Mouse (Mus musculus) heart, embryonic 12.5 days (tissue): ENCODE data around the gene Scin. TPM values are rescaled to one million over a fixed set of nuclear protein-coding genes. Genes with fewer than 3 reads are reported as not detected.

ENCODE experiments used
- ATAC-seq: fragments of 200-750 bp; cut with Nextera tagmentation; 2 replicates; pipeline ENCODE4 v1.8.0; 2017; ENCODE audit warnings: moderate TSS enrichment, moderate library complexity; ENCODE audit not compliant: insufficient number of reproducible peaks, low FRiP score
- H3K27ac ChIP-seq: fragments of 300-500 bp; sonication (generic); 2 replicates; pipeline ENCODE4 v1.5.1; 2016; ENCODE audit warnings: mild to moderate bottlenecking, moderate library complexity; ENCODE audit not compliant: poor library complexity, severe bottlenecking
- H3K27me3 ChIP-seq: fragments of 300-500 bp; sonication (generic); replicated peaks from 2 replicates; pipeline ENCODE4 v1.6.1; 2016; ENCODE audit warnings: mild to moderate bottlenecking, moderate library complexity
- H3K36me3 ChIP-seq: fragments of 300-500 bp; sonication (generic); 2 replicates; pipeline ENCODE4 v1.6.1; 2016; ENCODE audit warnings: mild to moderate bottlenecking, moderate library complexity
- H3K4me1 ChIP-seq: fragments of 300-500 bp; sonication (generic); replicated peaks from 2 replicates; pipeline ENCODE4 v1.6.1; 2016; ENCODE audit warnings: mild to moderate bottlenecking
- H3K4me2 ChIP-seq: fragments of 300-500 bp; sonication (generic); 2 replicates; pipeline ENCODE4 v1.6.1; 2016; ENCODE audit warnings: mild to moderate bottlenecking, moderate library complexity
- H3K4me3 ChIP-seq: fragments of 300-500 bp; sonication (generic); 2 replicates; pipeline ENCODE4 v1.5.1; 2016; ENCODE audit warnings: mild to moderate bottlenecking
- H3K9ac ChIP-seq: fragments of 300-500 bp; sonication (generic); 2 replicates; pipeline ENCODE4 v1.6.1; 2016; ENCODE audit warnings: mild to moderate bottlenecking, moderate library complexity
- H3K9me3 ChIP-seq: fragments of 300-500 bp; sonication (generic); replicated peaks from 2 replicates; pipeline ENCODE4 v1.6.1; 2016; ENCODE audit warnings: mild to moderate bottlenecking, moderate library complexity
- WGBS: fragments of 180-500 bp; shearing (Covaris S2); methylation state at CpG from one replicate; pipeline ENCODE4 v1.1.7; 2016; 5-methylcytosine and 5-hydroxymethylcytosine counted together
- polyA plus RNA-seq: library from polyadenylated mRNA; unstranded; fragments of >200 nt; fragmentation: Nextera tagmentation; extraction: Ambion mirVana; gene quantifications from 2 replicates; pipeline ENCODE4 v1.2.1, GENCODE M21; 2016

Scin gene
- polyA plus RNA-seq, 1 experiment from 2014 or later: 2.7 TPM

DNA sequence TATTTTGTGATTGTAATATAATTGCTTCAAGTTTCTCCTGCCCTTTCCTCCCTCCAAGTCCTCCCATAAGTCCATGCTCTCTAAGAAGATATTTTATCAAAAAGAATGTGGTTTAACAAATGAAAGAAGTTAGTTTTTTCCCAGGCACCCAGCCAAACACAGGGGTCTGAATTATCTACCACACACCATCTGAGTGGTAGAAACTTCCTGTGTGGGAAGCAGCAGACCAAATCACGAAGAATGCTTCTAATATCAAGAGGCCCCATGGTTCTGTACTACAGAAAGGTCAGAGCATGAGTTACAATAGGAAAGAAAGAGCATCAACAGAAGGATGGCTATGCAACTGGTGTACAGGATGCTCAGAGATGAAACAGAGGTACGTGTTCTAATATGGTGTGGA is 25.9 kb downstream of the Scin start:
- WGBS: 48% methylated on average over 2 of the region's 2 CpGs
- H3K4me2 ChIP-seq: no peak overlapping the region
- peaks cover 4% of the 10 kb centered on the region for H3K4me1 ChIP-seq
- H3K9ac ChIP-seq: no peak overlapping the region
- no peaks in the 10 kb centered on the region for H3K9me3 ChIP-seq
- no peaks in the 10 kb centered on the region for H3K36me3 ChIP-seq
- ATAC-seq: no peak
- H3K27ac ChIP-seq: no peak overlapping the region
- no peaks in the 10 kb centered on the region for H3K27me3 ChIP-seq
- no peak overlapping the region for H3K4me3 ChIP-seq

GRCm38 (mm10) chr12:40106874-40107273 is 27.2 kb downstream of the Scin start:
- H3K27me3 ChIP-seq: no peaks in the 10 kb centered on the region
- H3K9ac ChIP-seq: no peak overlapping the region
- no peaks in the 10 kb centered on the region for H3K36me3 ChIP-seq
- no peak for ATAC-seq
- no peak overlapping the region for H3K27ac ChIP-seq
- no peak overlapping the region for H3K4me3 ChIP-seq
- H3K4me1 ChIP-seq: peaks cover 4% of the 10 kb centered on the region
- 48% methylated on average over 5 of the region's 5 CpGs for WGBS
- H3K4me2 ChIP-seq: no peak overlapping the region
- H3K9me3 ChIP-seq: no peaks in the 10 kb centered on the region

DNA sequence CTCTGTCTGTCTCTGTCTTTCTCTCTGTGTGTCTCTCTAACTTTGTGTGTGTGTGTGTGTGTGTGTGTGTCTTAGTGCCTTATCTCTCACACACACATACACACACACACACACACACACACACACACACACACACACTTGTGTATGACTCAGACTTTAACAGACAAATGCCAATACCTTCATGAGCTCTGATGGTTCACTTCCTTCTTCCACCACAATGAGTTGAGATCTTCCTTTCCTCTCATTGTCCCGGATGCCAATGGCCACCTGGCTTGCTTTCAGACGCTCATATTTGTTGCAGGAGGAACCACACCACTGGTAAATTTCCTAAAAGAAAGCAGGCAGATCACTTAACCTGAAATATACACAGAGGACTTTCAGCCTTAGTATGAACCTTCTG is 29.3 kb downstream of the Scin start:
- Histone ChIP-seq H3K4me3 (no peak overlapping the region), H3K27me3 (no peaks in the 10 kb centered on the region), H3K27ac (no peak overlapping the region), H3K36me3 (no peaks in the 10 kb centered on the region), H3K9ac (no peak overlapping the region), H3K9me3 (no peaks in the 10 kb centered on the region), H3K4me1 (peaks cover 4% of the 10 kb centered on the region), H3K4me2 (no peak overlapping the region)
- ATAC-seq: no peak
- WGBS: 54% methylated on average over 2 of the region's 2 CpGs

DNA sequence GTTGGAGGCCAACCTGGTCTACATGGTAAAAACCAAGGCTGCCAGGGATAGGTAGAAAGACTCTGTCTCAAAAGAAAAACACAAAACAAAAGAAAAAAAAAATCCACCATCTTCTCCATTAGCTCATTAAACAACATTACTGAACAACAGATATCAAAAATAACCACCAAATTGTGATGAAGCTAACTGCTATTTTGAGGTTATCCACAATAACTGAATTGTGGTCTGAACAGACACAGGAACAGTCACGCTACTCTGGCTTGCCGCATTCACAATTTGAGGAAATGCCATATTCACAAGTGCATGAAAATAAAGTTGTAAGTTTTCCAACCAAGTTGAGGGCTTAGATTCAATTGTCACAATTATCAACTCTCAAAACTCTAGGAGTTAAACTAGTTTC is 31.7 kb downstream of the Scin start:
- no peak overlapping the region for H3K27ac ChIP-seq
- H3K9me3 ChIP-seq: no peaks in the 10 kb centered on the region
- no peak for ATAC-seq
- 94% methylated on average over 2 of the region's 2 CpGs for WGBS
- no peak overlapping the region for H3K4me3 ChIP-seq
- H3K9ac ChIP-seq: no peak overlapping the region
- no peaks in the 10 kb centered on the region for H3K27me3 ChIP-seq
- H3K4me1 ChIP-seq: peaks cover 4% of the 10 kb centered on the region
- no peaks in the 10 kb centered on the region for H3K36me3 ChIP-seq
- no peak overlapping the region for H3K4me2 ChIP-seq

- no peaks in the 10 kb centered on the region for H3K36me3 ChIP-seq
- no peak overlapping the region for H3K27ac ChIP-seq
- H3K4me2 ChIP-seq: no peak overlapping the region
- no peak overlapping the region for H3K4me3 ChIP-seq
- no peak overlapping the region for H3K9ac ChIP-seq
- WGBS: 43% methylated on average over 2 of the region's 2 CpGs
- H3K9me3 ChIP-seq: no peaks in the 10 kb centered on the region
- no peaks in the 10 kb centered on the region for H3K27me3 ChIP-seq
- no peaks in the 10 kb centered on the region for H3K4me1 ChIP-seq
- no peak for ATAC-seq
Observed at GRCm38 (mm10) chr12:40099407-40099806, 34.6 kb downstream of the Scin start.

GRCm38 (mm10) chr12:40097449-40097848 is 36.6 kb downstream of the Scin start:
- Histone ChIP-seq H3K9ac (no peak overlapping the region), H3K27me3 (no peaks in the 10 kb centered on the region), H3K27ac (no peak overlapping the region), H3K9me3 (no peaks in the 10 kb centered on the region), H3K4me1 (no peaks in the 10 kb centered on the region), H3K4me3 (no peak overlapping the region), H3K4me2 (no peak overlapping the region), H3K36me3 (no peaks in the 10 kb centered on the region)
- WGBS: 90% methylated on average over 4 of the region's 4 CpGs
- no peak for ATAC-seq

DNA sequence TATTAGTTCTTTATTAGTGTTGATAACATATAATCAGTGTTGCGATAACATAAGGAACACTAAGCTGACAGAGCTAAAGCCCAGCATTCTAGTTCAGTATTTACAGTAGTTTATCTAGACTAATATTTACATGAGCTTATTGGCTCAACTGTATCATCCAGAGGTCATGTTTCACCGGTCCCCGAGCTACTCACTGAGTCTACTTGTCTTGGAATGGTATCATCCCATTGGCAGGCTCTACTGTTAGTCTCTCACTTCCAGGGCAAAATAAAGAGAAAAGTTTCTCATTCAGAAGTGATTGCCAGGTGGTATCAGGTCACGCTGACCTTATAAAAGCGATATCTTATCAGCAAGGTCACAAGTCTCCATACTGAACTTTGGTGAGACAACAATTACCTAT is 37.0 kb downstream of the Scin start:
- no peak overlapping the region for H3K4me2 ChIP-seq
- no peaks in the 10 kb centered on the region for H3K9me3 ChIP-seq
- WGBS: 79% methylated on average over 5 of the region's 5 CpGs
- H3K36me3 ChIP-seq: no peaks in the 10 kb centered on the region
- no peak for ATAC-seq
- H3K4me3 ChIP-seq: no peak overlapping the region
- no peaks in the 10 kb centered on the region for H3K4me1 ChIP-seq
- H3K27me3 ChIP-seq: no peaks in the 10 kb centered on the region
- H3K27ac ChIP-seq: no peak overlapping the region
- no peak overlapping the region for H3K9ac ChIP-seq

GRCm38 (mm10) chr12:40096453-40096852 is 37.6 kb downstream of the Scin start:
- no peaks in the 10 kb centered on the region for H3K27me3 ChIP-seq
- no peaks in the 10 kb centered on the region for H3K4me1 ChIP-seq
- H3K27ac ChIP-seq: no peak overlapping the region
- no peak overlapping the region for H3K4me3 ChIP-seq
- H3K9me3 ChIP-seq: no peaks in the 10 kb centered on the region
- no peak for ATAC-seq
- H3K9ac ChIP-seq: no peak overlapping the region
- no peaks in the 10 kb centered on the region for H3K36me3 ChIP-seq
- no peak overlapping the region for H3K4me2 ChIP-seq
- 73% methylated on average over 3 of the region's 3 CpGs for WGBS

- H3K27me3 ChIP-seq: no peaks in the 10 kb centered on the region
- H3K36me3 ChIP-seq: no peaks in the 10 kb centered on the region
- H3K4me2 ChIP-seq: no peak overlapping the region
- no peaks in the 10 kb centered on the region for H3K9me3 ChIP-seq
- H3K4me3 ChIP-seq: no peak overlapping the region
- H3K27ac ChIP-seq: no peak overlapping the region
- H3K4me1 ChIP-seq: no peaks in the 10 kb centered on the region
- H3K9ac ChIP-seq: no peak overlapping the region
- 63% methylated on average over 3 of the region's 3 CpGs for WGBS
- no peak for ATAC-seq
Observed at GRCm38 (mm10) chr12:40090017-40090416, 44.0 kb downstream of the Scin start.

- Histone ChIP-seq H3K36me3 (no peaks in the 10 kb centered on the region), H3K4me3 (no peak overlapping the region), H3K27me3 (no peaks in the 10 kb centered on the region), H3K9ac (no peak overlapping the region), H3K4me2 (no peak overlapping the region), H3K9me3 (no peaks in the 10 kb centered on the region), H3K4me1 (no peaks in the 10 kb centered on the region), H3K27ac (no peak overlapping the region)
- 60% methylated on average over 5 of the region's 5 CpGs for WGBS
- no peak for ATAC-seq
Observed at GRCm38 (mm10) chr12:40085731-40086322, 48.2 kb downstream of the Scin start.

DNA sequence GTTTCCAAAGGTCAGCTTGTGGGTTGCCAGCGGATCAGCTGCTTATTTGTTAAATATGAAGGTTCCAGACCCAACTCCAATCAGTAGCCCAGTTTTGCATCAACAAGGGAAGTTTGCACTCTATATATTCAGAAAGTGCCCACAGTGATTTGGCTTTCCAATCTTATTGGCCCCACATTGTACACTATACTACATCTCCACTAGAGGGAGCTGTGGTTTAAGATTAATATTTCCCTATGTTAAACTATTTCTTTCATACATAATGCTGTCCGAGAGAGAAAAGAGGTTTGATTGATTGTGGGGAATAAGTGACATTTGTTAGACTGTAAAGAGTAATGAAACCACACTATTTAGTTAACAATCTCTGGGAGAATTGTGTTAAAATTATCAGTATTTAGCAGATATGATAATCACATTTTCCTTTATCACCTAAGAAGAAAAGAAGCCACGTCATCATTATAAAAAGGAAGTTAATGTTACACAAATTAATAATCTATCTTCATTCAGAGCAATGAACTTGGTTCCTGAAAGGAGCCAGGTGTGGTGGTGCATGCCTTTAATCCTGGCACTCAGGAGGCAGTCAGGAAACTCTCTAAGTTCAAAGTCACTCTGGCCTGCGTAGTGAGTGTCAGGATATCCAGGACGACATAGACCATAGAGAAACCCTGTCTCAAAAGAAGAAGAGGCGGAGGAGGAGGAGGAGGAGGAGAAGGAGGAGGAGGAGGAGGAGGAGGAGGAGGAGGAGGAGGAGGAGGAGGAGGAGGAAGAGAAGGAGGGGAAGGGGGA is 51.4 kb downstream of the Scin start:
- Histone ChIP-seq H3K4me1 (no peaks in the 10 kb centered on the region), H3K27ac (no peak overlapping the region), H3K9me3 (no peaks in the 10 kb centered on the region), H3K9ac (no peak overlapping the region), H3K4me2 (no peak overlapping the region), H3K4me3 (no peak overlapping the region), H3K36me3 (no peaks in the 10 kb centered on the region), H3K27me3 (no peaks in the 10 kb centered on the region)
- ATAC-seq: no peak
- WGBS: 46% methylated on average over 5 of the region's 6 CpGs

DNA sequence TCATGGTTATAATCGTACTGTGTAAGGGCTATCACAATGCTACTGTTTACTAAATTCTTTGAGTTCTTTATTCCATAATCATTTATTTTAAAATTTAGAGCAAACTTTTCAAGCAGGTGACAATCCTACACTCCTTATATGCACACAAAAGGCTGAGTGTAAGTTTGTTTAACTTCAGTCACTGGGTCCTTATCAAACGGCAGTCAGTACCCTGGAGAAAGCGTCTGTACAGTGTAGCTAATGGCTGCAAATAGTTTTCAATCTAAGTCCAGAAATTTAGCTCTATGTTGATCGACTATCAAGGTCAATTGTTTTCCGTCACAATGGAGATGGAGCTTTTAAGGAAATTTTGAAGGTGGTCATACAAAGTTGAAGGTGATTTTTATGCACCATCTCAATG is 52.0 kb downstream of the Scin start:
- 49% methylated on average over 5 of the region's 5 CpGs for WGBS
- Histone ChIP-seq H3K4me1 (no peaks in the 10 kb centered on the region), H3K9me3 (no peaks in the 10 kb centered on the region), H3K4me2 (no peak overlapping the region), H3K36me3 (no peaks in the 10 kb centered on the region), H3K4me3 (no peak overlapping the region), H3K27ac (no peak overlapping the region), H3K27me3 (no peaks in the 10 kb centered on the region), H3K9ac (no peak overlapping the region)
- no peak for ATAC-seq
